In the genomic region with DNA sequence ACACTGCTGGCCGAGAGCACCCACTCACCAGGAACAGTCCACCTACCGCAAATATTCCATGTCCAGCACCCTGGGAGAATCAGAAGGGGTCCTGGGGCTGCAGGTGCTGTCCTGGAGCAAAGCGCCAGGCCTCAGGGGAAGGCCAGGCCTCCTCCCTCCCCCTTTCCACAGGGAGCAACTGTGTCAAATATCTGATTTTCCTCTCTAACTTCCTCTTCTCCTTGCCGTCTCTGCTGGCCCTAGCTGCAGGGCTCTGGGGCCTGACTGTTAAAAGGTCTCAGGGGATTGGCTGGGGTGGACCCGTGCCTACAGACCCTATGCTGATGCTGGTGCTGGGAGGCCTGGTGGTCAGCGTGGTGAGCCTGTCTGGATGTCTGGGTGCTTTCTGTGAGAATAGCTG, we compare ENCODE assay signal across 29 mouse cellular contexts. TPM values are rescaled to one million over a fixed set of nuclear protein-coding genes. Genes with fewer than 3 reads are reported as not detected.
DNase-seq lines count a peak whose midpoint lies in the region; ATAC-seq and TF ChIP-seq lines count a peak whose summit lies in the region.
"Had no signal": no experiment of that assay in that cellular context is flagged by ENCODE, and none has a peak within 500 bp of the region (broad histone marks: within the 10 kb centered on the region; RNA-seq: fewer than 3 reads in every experiment).

No protein-coding gene starts in this region.

- ATAC-seq in forebrain, embryonic 14.5 days: no peak
- ATAC-seq in limb, embryonic 12.5 days (ENCODE audit: insufficient number of reproducible peaks, insufficient read depth, low FRiP score, low TSS enrichment, low read depth): no peak
- ATAC-seq: forebrain, embryonic 13.5 days; forebrain, postnatal 0 days; hindbrain, embryonic 16.5 days; intestine, embryonic 15.5 days had no signal

- WGBS in forebrain, embryonic 10.5 days: 73% methylated on average over 6 of the region's 6 CpGs
- 84% methylated on average over 6 of the region's 6 CpGs for WGBS in forebrain, embryonic 14.5 days
- 66% methylated on average over 6 of the region's 6 CpGs for WGBS in limb, embryonic 12.5 days
- WGBS in limb, embryonic 10.5 days: 73% methylated on average over 6 of the region's 6 CpGs

- H3K27me3 ChIP-seq in forebrain, embryonic 10.5 days (ENCODE audit: poor library complexity, severe bottlenecking): 0 out of 2 replicates have a peak, but pooled peaks cover 5% of the 10 kb centered on the region
- H3K27me3 ChIP-seq in forebrain, embryonic 14.5 days (replicated peaks; ENCODE audit: control insufficient read depth, insufficient read depth, low read length): no peaks in the 10 kb centered on the region
- no peaks in the 10 kb centered on the region for H3K27me3 ChIP-seq in limb, embryonic 12.5 days
- H3K27me3 ChIP-seq in limb, embryonic 10.5 days (ENCODE audit: low read depth, poor library complexity, severe bottlenecking): no peaks in the 10 kb centered on the region
- H3K27me3 ChIP-seq: CH12.LX; embryonic facial prominence, embryonic 12.5 days; forebrain, embryonic 13.5 days; hindbrain, embryonic 13.5 days; intestine, embryonic 15.5 days had no signal

- no peaks in the 10 kb centered on the region for H3K36me3 ChIP-seq in forebrain, embryonic 10.5 days (replicated peaks)
- H3K36me3 ChIP-seq in forebrain, embryonic 14.5 days (ENCODE audit: control insufficient read depth, insufficient read depth, low read length): no peaks in the 10 kb centered on the region
- no peaks in the 10 kb centered on the region for H3K36me3 ChIP-seq in limb, embryonic 12.5 days
- no peaks in the 10 kb centered on the region for H3K36me3 ChIP-seq in limb, embryonic 10.5 days
- H3K36me3 ChIP-seq: embryonic facial prominence, embryonic 12.5 days; hindbrain, embryonic 10.5 days; hindbrain, embryonic 13.5 days; intestine, embryonic 15.5 days had no signal

- H3K27ac ChIP-seq in forebrain, embryonic 10.5 days: no peak overlapping the region
- no peak overlapping the region for H3K27ac ChIP-seq in forebrain, embryonic 14.5 days (ENCODE audit: low read depth, low read length)
- no peak overlapping the region for H3K27ac ChIP-seq in limb, embryonic 12.5 days
- H3K27ac ChIP-seq in limb, embryonic 10.5 days: no peak overlapping the region; the same call in 1 of the 2 replicates
- peak overlapping the region; percentile 5; the same call in 1 of the 2 replicates for H3K27ac ChIP-seq in bone marrow macrophage, adult 2 months (ENCODE audit: insufficient read depth, low read depth, low read length)
- H3K27ac ChIP-seq: embryonic facial prominence, embryonic 12.5 days; forebrain, embryonic 13.5 days; heart, adult 2 months; hindbrain, embryonic 10.5 days; hindbrain, embryonic 13.5 days; intestine, embryonic 15.5 days had no signal

- no peaks in the 10 kb centered on the region for H3K9me3 ChIP-seq in forebrain, embryonic 10.5 days
- no peaks in the 10 kb centered on the region for H3K9me3 ChIP-seq in forebrain, embryonic 14.5 days (replicated peaks; ENCODE audit: control insufficient read depth, low read length)
- H3K9me3 ChIP-seq in limb, embryonic 12.5 days: no peaks in the 10 kb centered on the region
- no peaks in the 10 kb centered on the region for H3K9me3 ChIP-seq in limb, embryonic 10.5 days (replicated peaks)
- H3K9me3 ChIP-seq: embryonic facial prominence, embryonic 12.5 days; forebrain, embryonic 13.5 days; G1E; hindbrain, embryonic 10.5 days; hindbrain, embryonic 13.5 days; intestine, embryonic 15.5 days had no signal

- no peak overlapping the region for H3K4me2 ChIP-seq in forebrain, embryonic 14.5 days (ENCODE audit: low read length)
- H3K4me2 ChIP-seq in limb, embryonic 12.5 days: no peak overlapping the region
- H3K4me2 ChIP-seq: embryonic facial prominence, embryonic 12.5 days; forebrain, embryonic 13.5 days; heart, embryonic 11.5 days; hindbrain, embryonic 13.5 days; intestine, embryonic 15.5 days had no signal

- no peak overlapping the region for H3K9ac ChIP-seq in forebrain, embryonic 14.5 days (ENCODE audit: low read length)
- 0 out of 2 replicates have a peak overlapping the region, but pooled peaks have one; percentile 27 for H3K9ac ChIP-seq in limb, embryonic 12.5 days (replicated peaks)
- H3K9ac ChIP-seq: embryonic facial prominence, embryonic 12.5 days; forebrain, embryonic 13.5 days; forebrain, postnatal 0 days; hindbrain, embryonic 13.5 days; intestine, embryonic 15.5 days had no signal

- peak overlapping the region; percentile 14 for H3K4me3 ChIP-seq in forebrain, embryonic 10.5 days
- H3K4me3 ChIP-seq in forebrain, embryonic 14.5 days (ENCODE audit: low read depth, low read length): no peak overlapping the region
- H3K4me3 ChIP-seq in limb, embryonic 12.5 days (replicated peaks): no peak overlapping the region
- no peak overlapping the region for H3K4me3 ChIP-seq in limb, embryonic 10.5 days
- no peak overlapping the region for H3K4me3 ChIP-seq in bone marrow macrophage, adult 2 months (ENCODE audit: insufficient read depth, low read length)
- H3K4me3 ChIP-seq: embryonic facial prominence, embryonic 12.5 days; erythroblast, embryonic 14.5 days; forebrain, embryonic 13.5 days; heart, adult 2 months; hindbrain, embryonic 10.5 days; hindbrain, embryonic 13.5 days; intestine, embryonic 15.5 days had no signal

- peaks cover 4% of the 10 kb centered on the region; the same call in 1 of the 2 replicates for H3K4me1 ChIP-seq in forebrain, embryonic 10.5 days
- no peaks in the 10 kb centered on the region for H3K4me1 ChIP-seq in forebrain, embryonic 14.5 days (ENCODE audit: control insufficient read depth, insufficient read depth, low read length)
- H3K4me1 ChIP-seq in limb, embryonic 12.5 days (replicated peaks): no peaks in the 10 kb centered on the region; the same call in 1 of the 2 replicates
- H3K4me1 ChIP-seq in limb, embryonic 10.5 days: peaks cover 7% of the 10 kb centered on the region; the same call in 1 of the 2 replicates
- H3K4me1 ChIP-seq in bone marrow macrophage, adult 2 months (ENCODE audit: control insufficient read depth, insufficient read depth, low read length): peaks cover 26% of the 10 kb centered on the region
- H3K4me1 ChIP-seq: embryonic facial prominence, embryonic 12.5 days; forebrain, embryonic 13.5 days; hindbrain, embryonic 13.5 days; intestine, embryonic 15.5 days had no signal

- TF ChIP-seq POLR2A in bone marrow macrophage, adult 2 months (IDR thresholded peaks at IDR 0.05; ENCODE audit: borderline replicate concordance, low read depth, low read length): no peak

- TF ChIP-seq CTCF in bone marrow macrophage, adult 2 months (IDR thresholded peaks at IDR 0.05; ENCODE audit: low read depth, low read length): no peak

- no peak for DNase-seq in forebrain, embryonic 10.5 days (ENCODE audit: extremely low spot score, low spot score)
- DNase-seq in forebrain, embryonic 14.5 days (ENCODE audit: low spot score): no peak
- no peak for DNase-seq in limb, embryonic 10.5 days (ENCODE audit: low spot score)
- DNase-seq in urinary bladder, adult 18-20 months (ENCODE audit: low spot score in 2 of 2): no peak
- DNase-seq in gastrocnemius, adult 18-20 months (ENCODE audit: low spot score): no peak
- DNase-seq: adrenal gland, adult 2 months; adrenal gland, postnatal 14 days; B cell, adult 2 months; cerebellum, adult 11-12 months; cerebellum, adult 8-10 months; cerebellum, postnatal 10 days; forebrain, postnatal 0 days; gastrocnemius, postnatal 25 days; heart, adult 2 months; heart, postnatal 36 days had no signal

RNA-seq across cellular contexts. Expression of a gene that starts 1.7 kb away (rescaled TPM):
- polyA plus RNA-seq in forebrain, embryonic 10.5 days (2016; fragmentation: Nextera tagmentation; extraction: Ambion mirVana): 0.30 and 1.6 TPM in 2 replicates
- polyA plus RNA-seq in forebrain, embryonic 14.5 days (2014; fragmentation: Nextera tagmentation; extraction: Ambion mirVana): not detected in 2 replicates
- not detected in 2 replicates for polyA plus RNA-seq in limb, embryonic 12.5 days (2016; fragmentation: Nextera tagmentation; extraction: Ambion mirVana)
- polyA plus RNA-seq in limb, embryonic 10.5 days (2016; fragmentation: Nextera tagmentation; extraction: Ambion mirVana): not detected in 2 replicates
- 0.32 TPM in 1 of 2 replicates, not detected in the other for polyA plus RNA-seq in bone marrow macrophage, adult 2 months (2012; ENCODE audit: insufficient read depth, insufficient read length, missing spikeins)
- under 1 TPM in 1 of 2 experiments, not detected in 1; 0.57 TPM for total RNA-seq in gastrocnemius, adult 18-20 months (2021)
- total RNA-seq: forebrain, postnatal 0 days had no signal
- polyA plus RNA-seq: adrenal gland, adult 2 months; erythroblast, embryonic 14.5 days; forebrain, embryonic 13.5 days; forebrain, postnatal 0 days; G1E; gonadal fat pad, adult 2 months; heart, embryonic 11.5 days; heart, embryonic 14.5 days; hindbrain, embryonic 13.5 days; hindbrain, embryonic 16.5 days; intestine, embryonic 15.5 days had no signal

RNA-seq across cellular contexts. Expression of a gene that starts 6.6 kb away (rescaled TPM):
- 45.9 and 46.9 TPM in 2 replicates for polyA plus RNA-seq in forebrain, embryonic 10.5 days (2016; fragmentation: Nextera tagmentation; extraction: Ambion mirVana)
- polyA plus RNA-seq in forebrain, embryonic 14.5 days (2014; fragmentation: Nextera tagmentation; extraction: Ambion mirVana): 29.9 and 30.8 TPM in 2 replicates
- polyA plus RNA-seq in limb, embryonic 12.5 days (2016; fragmentation: Nextera tagmentation; extraction: Ambion mirVana): 49.8 and 56.0 TPM in 2 replicates
- polyA plus RNA-seq in limb, embryonic 10.5 days (2016; fragmentation: Nextera tagmentation; extraction: Ambion mirVana): 55.7 and 56.8 TPM in 2 replicates
- 45.6 and 46.6 TPM in 2 replicates for polyA plus RNA-seq in bone marrow macrophage, adult 2 months (2012; ENCODE audit: insufficient read depth, insufficient read length, missing spikeins)
- 100 to 1,000 TPM in 1 of 2 experiments, 10 to 100 TPM in 1; 84.6 to 100 TPM for total RNA-seq in gastrocnemius, adult 18-20 months (2021)

RNA-seq across cellular contexts. Expression of a gene that starts 9.2 kb away (rescaled TPM):
- 0.25 and 0.41 TPM in 2 replicates for polyA plus RNA-seq in forebrain, embryonic 10.5 days (2016; fragmentation: Nextera tagmentation; extraction: Ambion mirVana)
- polyA plus RNA-seq in forebrain, embryonic 14.5 days (2014; fragmentation: Nextera tagmentation; extraction: Ambion mirVana): not detected in 2 replicates
- 0.20 TPM in 1 of 2 replicates, not detected in the other for polyA plus RNA-seq in limb, embryonic 12.5 days (2016; fragmentation: Nextera tagmentation; extraction: Ambion mirVana)
- 0.24 TPM in 1 of 2 replicates, not detected in the other for polyA plus RNA-seq in limb, embryonic 10.5 days (2016; fragmentation: Nextera tagmentation; extraction: Ambion mirVana)
- 0.49 and 0.62 TPM in 2 replicates for polyA plus RNA-seq in bone marrow macrophage, adult 2 months (2012; ENCODE audit: insufficient read depth, insufficient read length, missing spikeins)
- under 1 TPM; 0.33 to 0.39 TPM for total RNA-seq in gastrocnemius, adult 18-20 months (2021)
- polyA plus RNA-seq: erythroblast, embryonic 14.5 days had no signal

RNA-seq across cellular contexts. Expression of a gene that starts 13.8 kb away (rescaled TPM):
- 8.7 and 11.8 TPM in 2 replicates for polyA plus RNA-seq in forebrain, embryonic 10.5 days (2016; fragmentation: Nextera tagmentation; extraction: Ambion mirVana)
- 11.6 and 15.3 TPM in 2 replicates for polyA plus RNA-seq in forebrain, embryonic 14.5 days (2014; fragmentation: Nextera tagmentation; extraction: Ambion mirVana)
- 10.4 and 13.2 TPM in 2 replicates for polyA plus RNA-seq in limb, embryonic 12.5 days (2016; fragmentation: Nextera tagmentation; extraction: Ambion mirVana)
- polyA plus RNA-seq in limb, embryonic 10.5 days (2016; fragmentation: Nextera tagmentation; extraction: Ambion mirVana): 9.7 and 10.5 TPM in 2 replicates
- polyA plus RNA-seq in bone marrow macrophage, adult 2 months (2012; ENCODE audit: insufficient read depth, insufficient read length, missing spikeins): 11.4 and 15.4 TPM in 2 replicates
- total RNA-seq in gastrocnemius, adult 18-20 months (2021): 10 to 100 TPM; 18.9 to 24.7 TPM

RNA-seq across cellular contexts. Expression of a gene that starts 13.8 kb away (rescaled TPM):
- 39.6 and 46.3 TPM in 2 replicates for polyA plus RNA-seq in forebrain, embryonic 10.5 days (2016; fragmentation: Nextera tagmentation; extraction: Ambion mirVana)
- 18.6 and 18.8 TPM in 2 replicates for polyA plus RNA-seq in forebrain, embryonic 14.5 days (2014; fragmentation: Nextera tagmentation; extraction: Ambion mirVana)
- 47.8 and 52.4 TPM in 2 replicates for polyA plus RNA-seq in limb, embryonic 12.5 days (2016; fragmentation: Nextera tagmentation; extraction: Ambion mirVana)
- 48.9 and 56.7 TPM in 2 replicates for polyA plus RNA-seq in limb, embryonic 10.5 days (2016; fragmentation: Nextera tagmentation; extraction: Ambion mirVana)
- 9.9 and 16.6 TPM in 2 replicates for polyA plus RNA-seq in bone marrow macrophage, adult 2 months (2012; ENCODE audit: insufficient read depth, insufficient read length, missing spikeins)
- total RNA-seq in gastrocnemius, adult 18-20 months (2021): 1 to 10 TPM; 5.7 to 6.2 TPM
